Mouse (Mus musculus) liver, embryonic 16.5 days (tissue): ENCODE measurements around the gene 4930480E11Rik. TPM values are rescaled to one million over a fixed set of nuclear protein-coding genes. Genes with fewer than 3 reads are reported as not detected.
"Not testable (repeated sequence)": the region's sequence is repeated elsewhere in the genome, so short reads cannot be mapped to it uniquely, and the experiment has no call there.

Source experiments
- ATAC-seq: fragments of 200-750 bp; cut with Nextera tagmentation; 2 replicates; pipeline ENCODE4 v1.8.0; 2017; ENCODE audit warnings: low read depth, mild to moderate bottlenecking, moderate number of reproducible peaks, moderate library complexity
- H3K27ac ChIP-seq: fragments of 300-500 bp; sonication (generic); 2 replicates; pipeline ENCODE4 v1.5.1; 2014; ENCODE audit warnings: mild to moderate bottlenecking, low read length
- H3K27me3 ChIP-seq: fragments of 300-500 bp; sonication (generic); 2 replicates; pipeline ENCODE4 v1.6.1; 2014; ENCODE audit warnings: low read depth, low read length, mixed read lengths; ENCODE audit not compliant: control insufficient read depth, insufficient read depth
- H3K36me3 ChIP-seq: fragments of 300-500 bp; sonication (generic); 2 replicates; pipeline ENCODE4 v1.6.1; 2014; ENCODE audit warnings: mild to moderate bottlenecking; ENCODE audit not compliant: control insufficient read depth, insufficient read depth
- H3K4me1 ChIP-seq: fragments of 300-500 bp; sonication (generic); 2 replicates; pipeline ENCODE4 v1.6.1; 2014; ENCODE audit warnings: low read depth, low read length, mixed read lengths; ENCODE audit not compliant: control insufficient read depth
- H3K4me2 ChIP-seq: fragments of 300-500 bp; sonication (generic); 2 replicates; pipeline ENCODE4 v1.6.1; 2014; ENCODE audit warnings: low read depth, low read length, mixed read lengths
- H3K4me3 ChIP-seq: fragments of 300-500 bp; sonication (generic); 2 replicates; pipeline ENCODE4 v1.5.1; 2014; ENCODE audit warnings: low read depth, mild to moderate bottlenecking, low read length
- H3K9ac ChIP-seq: fragments of 300-500 bp; sonication (generic); 2 replicates; pipeline ENCODE4 v1.6.1; 2014; ENCODE audit warnings: low read depth, low read length
- H3K9me3 ChIP-seq: fragments of 300-500 bp; sonication (generic); replicated peaks from 2 replicates; pipeline ENCODE4 v1.6.1; 2016; ENCODE audit warnings: low read length; ENCODE audit not compliant: control insufficient read depth
- WGBS: fragments of 180-500 bp; shearing (Covaris S2); extraction: QIAGEN DNeasy Blood & Tissue Kit; methylation state at CpG from one replicate; pipeline ENCODE4 v1.1.7; 2014; ENCODE audit not compliant: insufficient replicate concordance; 5-methylcytosine and 5-hydroxymethylcytosine counted together
- polyA plus RNA-seq: library from polyadenylated mRNA; unstranded; fragments of >200 nt; fragmentation: Nextera tagmentation; extraction: Ambion mirVana; gene quantifications from 2 replicates; pipeline ENCODE4 v1.2.1, GENCODE M21; 2015

4930480E11Rik gene
- not detected in 2 replicates for polyA plus RNA-seq

DNA sequence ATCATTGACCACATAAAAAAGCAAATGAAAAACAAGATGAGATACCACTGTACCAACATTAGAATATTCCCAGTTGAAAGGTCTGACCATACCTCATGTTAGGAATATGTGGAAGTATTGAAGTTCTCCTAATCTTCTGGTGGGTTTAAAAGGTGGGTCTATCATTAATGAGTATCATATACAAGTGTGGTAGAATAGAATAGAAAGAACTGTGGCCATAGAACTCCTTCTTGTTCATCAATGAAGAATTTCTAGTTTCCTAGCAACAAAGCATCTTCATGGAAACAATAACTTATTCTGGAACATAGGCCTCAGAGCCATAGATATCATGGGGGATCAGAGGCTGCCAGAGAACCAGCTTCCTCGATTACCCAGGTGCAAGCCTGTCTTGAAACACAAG is at the start of gene 4930480E11Rik:
TSS of gene 4930480E11Rik (plus strand) at position 301 of the 400 bp plus-strand sequence.
- no peaks in the 10 kb centered on the region for H3K9me3 ChIP-seq
- H3K4me1 ChIP-seq: no peaks in the 10 kb centered on the region
- no peaks in the 10 kb centered on the region for H3K27me3 ChIP-seq
- WGBS: 9% methylated on average over 1 of the region's 1 CpGs
- H3K36me3 ChIP-seq: no peaks in the 10 kb centered on the region
- ATAC-seq: no peak
- H3K9ac ChIP-seq: no peak within 1 kb of the TSS
- no peak within 1 kb of the TSS for H3K4me2 ChIP-seq
- H3K27ac ChIP-seq: no peak within 1 kb of the TSS
- H3K4me3 ChIP-seq: no peak within 1 kb of the TSS

DNA sequence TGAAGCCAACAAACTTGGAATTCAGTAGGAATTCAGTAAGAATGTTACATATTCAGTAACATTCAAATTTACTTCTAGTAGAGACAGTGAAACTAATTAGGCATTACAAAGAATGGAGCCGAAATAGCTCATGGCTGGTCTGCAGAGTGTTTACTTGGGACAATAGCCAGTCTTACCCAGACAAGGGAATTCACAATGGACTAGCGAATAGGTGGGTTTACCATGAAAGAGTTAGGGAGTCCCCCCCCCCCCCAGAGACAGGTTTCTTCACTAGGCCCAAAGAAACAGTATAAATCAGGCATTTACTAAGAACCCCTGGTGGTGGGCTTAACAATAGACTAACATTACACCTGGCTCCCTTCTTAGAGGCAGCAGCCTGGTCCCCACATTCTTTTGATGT is 33.9 kb downstream of the 4930480E11Rik start:
- H3K27me3 ChIP-seq, H3K4me1 ChIP-seq, ATAC-seq, H3K9ac ChIP-seq, H3K4me3 ChIP-seq, H3K36me3 ChIP-seq, H3K27ac ChIP-seq, H3K9me3 ChIP-seq, H3K4me2 ChIP-seq: not testable (repeated sequence)
- 54% methylated on average over 2 of the region's 2 CpGs for WGBS

Other genes with a start within 250 kb of the 4930480E11Rik start
- gene Gm5938, start 244.2 kb upstream of the 4930480E11Rik start, polyA plus RNA-seq: not detected in 2 replicates
- gene Obp1b, start 182.9 kb upstream of the 4930480E11Rik start, polyA plus RNA-seq: not detected in 2 replicates
- not detected in 2 replicates for gene Gm14743, start 123.7 kb upstream of the 4930480E11Rik start, polyA plus RNA-seq
- gene Prrg1, start 214.3 kb downstream of the 4930480E11Rik start, polyA plus RNA-seq: 1.7 and 1.9 TPM in 2 replicates